Mouse (Mus musculus) midbrain, embryonic 12.5 days (tissue): ENCODE measurements at regions not wholly inside any gene's neighbourhood (a gene's known extent, or its start where the extent isn't known, plus 50 kb on each side); places are given as distances from the start of the nearest gene placed in this dataset.
A peak's percentile ranks its signal among the peaks of the same experiment; 100 is the strongest.

ENCODE experiments used
- ATAC-seq: fragments of 200-750 bp; cut with Nextera tagmentation; 2 replicates; pipeline ENCODE4 v1.8.0; 2017; ENCODE audit warnings: low read depth, moderate TSS enrichment, moderate library complexity; ENCODE audit not compliant: low FRiP score
- H3K27ac ChIP-seq: fragments of 300-500 bp; sonication (generic); replicated peaks from 2 replicates; pipeline ENCODE4 v1.5.1; 2016; ENCODE audit warnings: mild to moderate bottlenecking
- H3K27me3 ChIP-seq: fragments of 300-500 bp; sonication (generic); 2 replicates; pipeline ENCODE4 v1.6.1; 2016; ENCODE audit warnings: mild to moderate bottlenecking
- H3K36me3 ChIP-seq: fragments of 300-500 bp; sonication (generic); 2 replicates; pipeline ENCODE4 v1.6.1; 2016
- H3K4me1 ChIP-seq: fragments of 300-500 bp; sonication (generic); 2 replicates; pipeline ENCODE4 v1.6.1; 2016
- H3K4me2 ChIP-seq: fragments of 300-500 bp; sonication (generic); replicated peaks from 2 replicates; pipeline ENCODE4 v1.6.1; 2016; ENCODE audit warnings: mild to moderate bottlenecking, moderate library complexity
- H3K4me3 ChIP-seq: fragments of 300-500 bp; sonication (generic); 2 replicates; pipeline ENCODE4 v1.5.1; 2016; ENCODE audit warnings: mild to moderate bottlenecking
- H3K9ac ChIP-seq: fragments of 300-500 bp; sonication (generic); replicated peaks from 2 replicates; pipeline ENCODE4 v1.6.1; 2016; ENCODE audit warnings: mild to moderate bottlenecking, moderate library complexity
- H3K9me3 ChIP-seq: fragments of 300-500 bp; sonication (generic); 2 replicates; pipeline ENCODE4 v1.6.1; 2016; ENCODE audit warnings: mild to moderate bottlenecking
- WGBS: fragments of 180-500 bp; shearing (Covaris S2); methylation state at CpG from one replicate; pipeline ENCODE4 v1.1.7; 2016; 5-methylcytosine and 5-hydroxymethylcytosine counted together

GRCm38 (mm10) chr12:17481687-17482086, 62.9 kb upstream of the Odc1 start:
- H3K36me3 ChIP-seq = no peaks in the 10 kb centered on the region
- H3K27me3 ChIP-seq = no peaks in the 10 kb centered on the region
- H3K4me1 ChIP-seq = peaks cover 3% of the 10 kb centered on the region
- no peak overlapping the region for H3K4me2 ChIP-seq
- H3K9ac ChIP-seq = no peak overlapping the region
- no peaks in the 10 kb centered on the region for H3K9me3 ChIP-seq
- no peak overlapping the region for H3K4me3 ChIP-seq
- WGBS = 95% methylated on average over 9 of the region's 9 CpGs
- no peak overlapping the region for H3K27ac ChIP-seq
- ATAC-seq = no peak

- no peak for ATAC-seq
- Histone ChIP-seq H3K4me1 (peaks cover 3% of the 10 kb centered on the region), H3K4me2 (no peak overlapping the region), H3K27ac (no peak overlapping the region), H3K4me3 (no peak overlapping the region), H3K36me3 (no peaks in the 10 kb centered on the region), H3K9me3 (no peaks in the 10 kb centered on the region), H3K27me3 (no peaks in the 10 kb centered on the region), H3K9ac (no peak overlapping the region)
- WGBS = 92% methylated on average over 13 of the region's 13 CpGs
Measured at GRCm38 (mm10) chr12:17482196-17482595, 62.4 kb upstream of the Odc1 start.

GRCm38 (mm10) chr12:17484448-17484847, 60.1 kb upstream of the Odc1 start:
- no peak overlapping the region for H3K27ac ChIP-seq
- H3K9me3 ChIP-seq = no peaks in the 10 kb centered on the region
- H3K4me3 ChIP-seq = no peak overlapping the region
- H3K4me2 ChIP-seq = no peak overlapping the region
- H3K9ac ChIP-seq = no peak overlapping the region
- no peaks in the 10 kb centered on the region for H3K36me3 ChIP-seq
- H3K27me3 ChIP-seq = no peaks in the 10 kb centered on the region
- H3K4me1 ChIP-seq = peaks cover 5% of the 10 kb centered on the region
- WGBS = 88% methylated on average over 9 of the region's 9 CpGs
- ATAC-seq = no peak

- H3K9ac ChIP-seq = no peak overlapping the region
- 0 out of 2 replicates have a peak, but pooled peaks have one; percentile 38 for ATAC-seq
- H3K9me3 ChIP-seq = 0 out of 2 replicates have a peak, but pooled peaks cover 3% of the 10 kb centered on the region
- H3K27me3 ChIP-seq = no peaks in the 10 kb centered on the region
- H3K36me3 ChIP-seq = no peaks in the 10 kb centered on the region
- no peak overlapping the region; the same call in 1 of the 2 replicates for H3K4me2 ChIP-seq
- peaks cover 5% of the 10 kb centered on the region for H3K4me1 ChIP-seq
- 30% methylated on average over 9 of the region's 9 CpGs for WGBS
- H3K4me3 ChIP-seq = no peak overlapping the region
- H3K27ac ChIP-seq = no peak overlapping the region
Measured at GRCm38 (mm10) chr12:17486062-17486770, 58.4 kb upstream of the Odc1 start.

GRCm38 (mm10) chr12:17487336-17487735, 57.3 kb upstream of the Odc1 start:
- no peak overlapping the region for H3K9ac ChIP-seq
- H3K36me3 ChIP-seq = no peaks in the 10 kb centered on the region
- H3K27ac ChIP-seq = no peak overlapping the region
- 16% methylated on average over 1 of the region's 1 CpGs for WGBS
- peaks cover 5% of the 10 kb centered on the region for H3K4me1 ChIP-seq
- H3K9me3 ChIP-seq = 0 out of 2 replicates have a peak, but pooled peaks cover 3% of the 10 kb centered on the region
- no peaks in the 10 kb centered on the region for H3K27me3 ChIP-seq
- no peak overlapping the region for H3K4me3 ChIP-seq
- no peak; the same call in 1 of the 2 replicates for ATAC-seq
- H3K4me2 ChIP-seq = no peak overlapping the region

GRCm38 (mm10) chr12:17488203-17488602, 56.4 kb upstream of the Odc1 start:
- H3K4me2 ChIP-seq = no peak overlapping the region
- no peaks in the 10 kb centered on the region for H3K27me3 ChIP-seq
- WGBS = 78% methylated on average over 1 of the region's 1 CpGs
- no peak overlapping the region for H3K27ac ChIP-seq
- H3K9ac ChIP-seq = no peak overlapping the region
- H3K9me3 ChIP-seq = 0 out of 2 replicates have a peak, but pooled peaks cover 3% of the 10 kb centered on the region
- no peaks in the 10 kb centered on the region for H3K36me3 ChIP-seq
- H3K4me3 ChIP-seq = no peak overlapping the region
- H3K4me1 ChIP-seq = peaks cover 5% of the 10 kb centered on the region
- no peak for ATAC-seq

- Histone ChIP-seq H3K27me3 (no peaks in the 10 kb centered on the region), H3K4me3 (no peak overlapping the region), H3K9ac (no peak overlapping the region), H3K36me3 (no peaks in the 10 kb centered on the region), H3K27ac (no peak overlapping the region), H3K4me1 (peaks cover 5% of the 10 kb centered on the region), H3K9me3 (0 out of 2 replicates have a peak, but pooled peaks cover 3% of the 10 kb centered on the region), H3K4me2 (no peak overlapping the region)
- no peak for ATAC-seq
- 84% methylated on average over 3 of the region's 3 CpGs for WGBS
Measured at GRCm38 (mm10) chr12:17489971-17490370, 54.6 kb upstream of the Odc1 start.

- H3K9ac ChIP-seq = no peak overlapping the region
- H3K4me2 ChIP-seq = no peak overlapping the region
- H3K27me3 ChIP-seq = no peaks in the 10 kb centered on the region
- no peak overlapping the region for H3K4me3 ChIP-seq
- no peak for ATAC-seq
- no peaks in the 10 kb centered on the region for H3K36me3 ChIP-seq
- no peak overlapping the region for H3K27ac ChIP-seq
- H3K9me3 ChIP-seq = 0 out of 2 replicates have a peak, but pooled peaks cover 3% of the 10 kb centered on the region
- peaks cover 11% of the 10 kb centered on the region for H3K4me1 ChIP-seq
- WGBS = 72% methylated on average over 4 of the region's 4 CpGs
Measured at GRCm38 (mm10) chr12:17492574-17492973, 52.0 kb upstream of the Odc1 start.

- 85% methylated on average over 7 of the region's 7 CpGs for WGBS
Measured at GRCm38 (mm10) chr12:17493053-17493452, 51.5 kb upstream of the Odc1 start.

GRCm38 (mm10) chr12:17493810-17494209, 50.8 kb upstream of the Odc1 start:
- Histone ChIP-seq H3K4me1 (peaks cover 8% of the 10 kb centered on the region), H3K27ac (no peak overlapping the region), H3K27me3 (no peaks in the 10 kb centered on the region), H3K9ac (no peak overlapping the region), H3K4me2 (no peak overlapping the region), H3K4me3 (no peak overlapping the region), H3K36me3 (no peaks in the 10 kb centered on the region), H3K9me3 (0 out of 2 replicates have a peak, but pooled peaks cover 3% of the 10 kb centered on the region)
- ATAC-seq = no peak
- 72% methylated on average over 3 of the region's 3 CpGs for WGBS

More at GRCm38 (mm10) chr12:17493053-17493452, 51.5 kb upstream of the Odc1 start:
- Histone ChIP-seq H3K4me3 (no peak overlapping the region), H3K36me3 (no peaks in the 10 kb centered on the region), H3K27me3 (no peaks in the 10 kb centered on the region), H3K27ac (no peak overlapping the region), H3K4me2 (no peak overlapping the region), H3K4me1 (peaks cover 11% of the 10 kb centered on the region), H3K9me3 (0 out of 2 replicates have a peak, but pooled peaks cover 3% of the 10 kb centered on the region), H3K9ac (no peak overlapping the region)
- ATAC-seq = no peak
